Mouse (Mus musculus) thymus, postnatal 36 days (tissue): Measurements from ENCODE around the gene Mosmo.

Experiments used
- DNase-seq, 2 experiments: peaks; one replicate each; pipeline ENCODE4 v3.0.0; 2022; ENCODE audit warnings: mixed read lengths in 2 of 2

Gene Mosmo

GRCm38 (mm10) chr7:120677001-120677643 is at the start of gene Mosmo:
Gene Mosmo (plus strand): TSS chr7:120677618.
- peak; percentile 73 to 75 for DNase-seq

- no peak for DNase-seq
Measured at GRCm38 (mm10) chr7:120632518-120632917, 44.9 kb upstream of the Mosmo start.

- no peak for DNase-seq
Measured at GRCm38 (mm10) chr7:120634301-120634700, 43.1 kb upstream of the Mosmo start.

GRCm38 (mm10) chr7:120634711-120635361 is 42.6 kb upstream of the Mosmo start, which contains the start of gene Uqcrc2:
Gene Uqcrc2 (plus strand): TSS chr7:120635176.
- DNase-seq, result peak; percentile 84 to 86

- DNase-seq, result no peak
Measured at GRCm38 (mm10) chr7:120635362-120635781, 42.0 kb upstream of the Mosmo start.

- DNase-seq, result peak; percentile 8 to 10
Measured at GRCm38 (mm10) chr7:120635821-120636220, 41.6 kb upstream of the Mosmo start.

- no peak for DNase-seq
Measured at GRCm38 (mm10) chr7:120643217-120643616, 34.2 kb upstream of the Mosmo start.

GRCm38 (mm10) chr7:120647849-120648248 is 29.6 kb upstream of the Mosmo start:
- no peak for DNase-seq

- DNase-seq, result no peak
Measured at GRCm38 (mm10) chr7:120662079-120662478, 15.3 kb upstream of the Mosmo start.

- peak; percentile 58 to 67 for DNase-seq
Measured at GRCm38 (mm10) chr7:120670153-120670875, 7.1 kb upstream of the Mosmo start, which contains the start of gene Pdzd9. Gene Pdzd9 (minus strand): TSS chr7:120670343.

GRCm38 (mm10) chr7:120671271-120671670 is 6.1 kb upstream of the Mosmo start:
- no peak for DNase-seq

GRCm38 (mm10) chr7:120677764-120678531 is 530 bp downstream of the Mosmo start:
- peak; percentile 27 to 63 for DNase-seq

GRCm38 (mm10) chr7:120679023-120679422 is 1.6 kb downstream of the Mosmo start:
- no peak for DNase-seq

GRCm38 (mm10) chr7:120682002-120682401 is 4.6 kb downstream of the Mosmo start:
- no peak for DNase-seq

- no peak for DNase-seq
Measured at GRCm38 (mm10) chr7:120684731-120685161, 7.3 kb downstream of the Mosmo start.

- DNase-seq, result no peak
Measured at GRCm38 (mm10) chr7:120685227-120685626, 7.8 kb downstream of the Mosmo start.

- peak; percentile 27 to 32 for DNase-seq
Measured at GRCm38 (mm10) chr7:120690634-120691033, 13.2 kb downstream of the Mosmo start.

GRCm38 (mm10) chr7:120693831-120694375 is 16.5 kb downstream of the Mosmo start:
- DNase-seq, result no peak

GRCm38 (mm10) chr7:120695196-120695595 is 17.8 kb downstream of the Mosmo start:
- DNase-seq, result no peak

GRCm38 (mm10) chr7:120695641-120696040 is 18.2 kb downstream of the Mosmo start:
- no peak for DNase-seq

GRCm38 (mm10) chr7:120696331-120696730 is 18.9 kb downstream of the Mosmo start:
- DNase-seq, result no peak

GRCm38 (mm10) chr7:120699586-120699985 is 22.2 kb downstream of the Mosmo start:
- no peak for DNase-seq
